Mouse (Mus musculus) bone marrow, adult 2 months (tissue): ENCODE data around the gene Nlrc3. TPM values are rescaled to one million over a fixed set of nuclear protein-coding genes. Genes with fewer than 3 reads are reported as not detected.
"Not testable (repeated sequence)": the region's sequence is repeated elsewhere in the genome, so short reads cannot be mapped to it uniquely, and the experiment has no call there.

Experiments used
- H3K27ac ChIP-seq: fragments of 200-500 bp; 2 replicates; pipeline ENCODE4 v1.5.1; 2012; ENCODE audit warnings: low read depth, mild to moderate bottlenecking, control low read depth, inconsistent platforms, low read length; ENCODE audit not compliant: control insufficient read depth, poor library complexity, insufficient read depth
- H3K4me1 ChIP-seq: fragments of 200-500 bp; 2 replicates; pipeline ENCODE4 v1.6.1; 2011; ENCODE audit warnings: low read length; ENCODE audit not compliant: control insufficient read depth, insufficient read depth
- H3K4me3 ChIP-seq: fragments of 200-500 bp; replicated peaks from 2 replicates; pipeline ENCODE3; 2011; ENCODE audit warnings: mild to moderate bottlenecking, low read depth, low read length, control low read depth; ENCODE audit not compliant: control insufficient read depth
- CTCF ChIP-seq: fragments of 200-500 bp; IDR thresholded peaks from 2 replicates; pipeline ENCODE4 v1.5.1; 2011; ENCODE audit warnings: low read length, control low read depth; ENCODE audit not compliant: control insufficient read depth, insufficient read depth
- POLR2A ChIP-seq: fragments of 200-500 bp; IDR thresholded peaks from 2 replicates; pipeline ENCODE4 v1.6.1; 2011; ENCODE audit warnings: low read depth, mild to moderate bottlenecking, control low read depth, low read length, borderline replicate concordance; ENCODE audit not compliant: control insufficient read depth
- WGBS: fragments of 180-500 bp; shearing (Covaris S2); methylation state at CpG from one replicate; pipeline ENCODE4 v1.1.7; 2018; 5-methylcytosine and 5-hydroxymethylcytosine counted together
- polyA plus RNA-seq: library from polyadenylated mRNA; stranded (reverse); fragments of >200 nt; gene quantifications from 2 replicates; pipeline ENCODE4 v1.2.4, GENCODE M21; 2011; ENCODE audit warnings: low replicate concordance; ENCODE audit not compliant: missing spikeins, insufficient read depth, insufficient read length

Nlrc3 gene
- polyA plus RNA-seq = 2.9 and 3.0 TPM in 2 replicates

GRCm38 (mm10) chr16:3976251-3976671 is at the start of gene Nlrc3:
Gene Nlrc3, minus strand, starts transcription at chr16:3976632.
- H3K4me3 ChIP-seq = peak within 1 kb of the TSS; percentile 49
- H3K27ac ChIP-seq = peak within 1 kb of the TSS; percentile 28; the same call in 1 of the 2 replicates
- TF ChIP-seq POLR2A (no peak), CTCF (no peak)
- WGBS = 11% methylated on average over 4 of the region's 4 CpGs
- H3K4me1 ChIP-seq = peaks cover 3% of the 10 kb centered on the region; the same call in 1 of the 2 replicates

DNA sequence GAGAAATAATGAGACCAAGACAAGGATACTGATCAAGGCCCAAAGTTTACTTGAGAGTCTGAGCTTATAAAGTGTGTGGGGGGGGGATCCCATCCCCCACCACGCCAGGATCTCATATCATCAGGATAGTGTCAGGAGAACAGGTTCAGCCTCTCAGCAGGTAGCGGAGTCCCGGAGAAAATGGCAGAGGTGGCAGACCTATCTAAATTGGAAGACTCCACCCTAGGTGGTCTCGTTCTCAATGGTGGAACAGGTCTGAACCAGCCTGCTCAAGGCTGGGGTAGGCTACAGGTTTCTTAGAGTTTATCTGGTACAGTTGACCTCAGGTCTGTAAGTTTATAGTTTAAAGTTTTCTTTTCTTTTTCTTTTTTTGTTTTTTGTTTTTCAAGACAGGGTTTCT is 46.3 kb upstream of the Nlrc3 start:
- WGBS = 81% methylated on average over 4 of the region's 4 CpGs

DNA sequence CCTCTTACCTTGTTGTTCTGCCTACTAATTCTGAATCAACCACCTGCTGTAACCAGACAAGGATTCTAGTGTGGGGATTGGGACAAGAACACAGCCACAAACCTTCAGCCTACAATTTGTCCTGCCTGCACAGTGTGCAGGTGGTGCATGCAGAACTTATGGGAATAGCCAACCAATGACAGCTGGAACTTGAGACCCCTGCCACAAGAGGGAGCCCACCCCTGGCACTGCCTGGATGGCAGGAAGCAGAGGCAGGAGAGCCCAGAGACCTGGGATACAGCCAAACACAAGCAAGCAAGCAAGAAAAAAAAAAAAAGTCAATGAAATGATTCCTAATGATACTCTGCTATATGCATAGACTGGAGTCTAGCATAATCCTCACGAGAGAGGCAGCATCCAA is 44.8 kb upstream of the Nlrc3 start:
- H3K4me3 ChIP-seq = no peak overlapping the region
- no peak for TF ChIP-seq POLR2A
- no peak for TF ChIP-seq CTCF
- no peaks in the 10 kb centered on the region; the same call in 1 of the 2 replicates for H3K4me1 ChIP-seq
- no peak overlapping the region for H3K27ac ChIP-seq
- WGBS = 89% methylated on average over 1 of the region's 1 CpGs

More for the DNA sequence above, 46.3 kb upstream of the Nlrc3 start:
- TF ChIP-seq POLR2A (no peak), CTCF (no peak)
- no peaks in the 10 kb centered on the region for H3K4me1 ChIP-seq
- no peak overlapping the region for H3K4me3 ChIP-seq
- H3K27ac ChIP-seq = no peak overlapping the region

- 88% methylated on average over 6 of the region's 6 CpGs for WGBS
- H3K4me1 ChIP-seq, H3K27ac ChIP-seq, H3K4me3 ChIP-seq: not testable (repeated sequence)
Measured at GRCm38 (mm10) chr16:4017466-4017865, 41.0 kb upstream of the Nlrc3 start.

DNA sequence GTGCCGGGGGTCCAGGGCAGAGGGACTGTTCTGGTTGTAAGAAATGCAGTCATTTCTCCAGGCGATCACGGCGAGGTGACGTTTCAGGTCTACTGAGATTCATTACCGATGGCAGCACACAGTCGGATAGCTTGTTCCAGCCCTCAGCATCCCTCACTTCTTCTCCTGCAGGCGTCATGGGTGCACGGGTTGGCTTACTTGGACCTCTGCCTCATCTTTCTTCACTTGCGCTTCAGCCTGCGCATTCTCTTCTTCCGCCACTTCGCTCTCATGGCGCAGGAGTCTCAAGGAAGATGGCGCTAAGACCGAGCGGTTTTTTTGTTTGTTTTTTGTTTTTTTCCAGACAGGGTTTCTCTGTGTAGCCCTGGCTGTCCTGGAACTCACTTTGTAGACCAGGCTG is 40.4 kb upstream of the Nlrc3 start:
- H3K4me1 ChIP-seq, H3K4me3 ChIP-seq, H3K27ac ChIP-seq: not testable (repeated sequence)
- 85% methylated on average over 17 of the region's 17 CpGs for WGBS

DNA sequence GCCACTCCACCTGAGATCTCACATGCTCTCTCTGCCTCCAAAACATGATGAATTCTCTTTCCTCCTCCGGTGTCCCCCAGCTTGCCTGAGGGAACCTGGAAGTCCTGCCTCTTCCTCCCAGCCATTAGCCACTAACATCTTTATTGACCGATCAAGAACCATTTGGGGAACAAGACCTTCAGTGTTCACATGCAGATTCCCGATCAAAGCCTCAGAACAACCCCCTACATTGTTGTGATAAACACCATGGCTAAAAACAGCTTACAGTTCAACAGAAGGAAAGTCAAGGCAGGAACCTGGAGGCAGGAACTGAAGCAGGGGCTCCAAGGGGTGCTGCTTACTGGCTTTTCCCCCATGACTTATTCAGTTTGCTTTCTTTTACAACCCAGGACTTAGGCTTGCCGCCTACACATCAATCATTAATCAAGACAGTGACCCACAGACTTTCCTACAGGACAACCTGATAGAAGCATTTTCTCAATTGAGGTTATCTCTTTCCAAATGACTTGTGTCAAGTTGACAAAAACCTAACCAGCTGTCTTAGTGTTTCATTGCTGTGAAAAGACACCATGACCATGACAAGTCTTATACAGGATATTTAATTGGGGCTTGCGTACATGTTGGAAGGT is 37.7 kb upstream of the Nlrc3 start:
- 89% methylated on average over 5 of the region's 5 CpGs for WGBS
- TF ChIP-seq CTCF (no peak), POLR2A (no peak)
- Histone ChIP-seq H3K4me3 (no peak overlapping the region), H3K27ac (no peak overlapping the region), H3K4me1 (no peaks in the 10 kb centered on the region; the same call in 1 of the 2 replicates)

DNA sequence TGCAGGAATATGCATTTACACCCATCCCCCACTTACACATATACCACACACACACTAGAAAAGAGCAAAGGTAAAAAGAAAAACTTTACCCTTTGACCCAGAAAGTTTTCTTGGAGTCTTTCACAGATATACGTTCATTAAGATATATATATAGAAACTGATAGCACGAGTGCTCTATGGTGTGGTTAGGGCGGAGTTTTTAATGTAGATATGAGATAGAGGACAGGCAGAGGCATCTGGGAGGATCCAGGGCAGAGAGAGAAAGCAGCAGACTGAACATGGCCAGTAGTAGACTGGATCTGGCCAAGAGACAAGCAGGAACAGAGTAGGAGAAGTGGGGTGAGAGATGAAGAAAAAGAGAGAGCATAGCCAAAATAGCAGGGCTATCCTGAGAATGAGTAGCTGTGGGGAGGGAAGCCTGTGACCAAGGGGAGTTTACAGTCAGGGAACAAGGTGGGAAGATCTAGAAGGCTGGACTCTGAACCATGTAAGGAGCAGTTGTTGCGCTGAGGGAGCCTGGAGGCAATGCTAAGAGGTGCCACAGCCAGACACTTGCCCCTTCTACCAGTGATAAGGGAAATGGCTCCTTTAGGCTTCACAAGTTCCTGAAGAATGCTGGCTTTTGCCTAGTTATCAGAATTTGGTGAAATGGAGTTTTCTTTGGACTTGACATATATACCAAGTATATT is 36.6 kb upstream of the Nlrc3 start:
- peak overlapping the region; percentile 34; the same call in 1 of the 2 replicates for H3K27ac ChIP-seq
- H3K4me1 ChIP-seq = no peaks in the 10 kb centered on the region; the same call in 1 of the 2 replicates
- no peak overlapping the region for H3K4me3 ChIP-seq
- WGBS = 59% methylated on average over 4 of the region's 4 CpGs
- TF ChIP-seq CTCF (no peak), POLR2A (no peak)

DNA sequence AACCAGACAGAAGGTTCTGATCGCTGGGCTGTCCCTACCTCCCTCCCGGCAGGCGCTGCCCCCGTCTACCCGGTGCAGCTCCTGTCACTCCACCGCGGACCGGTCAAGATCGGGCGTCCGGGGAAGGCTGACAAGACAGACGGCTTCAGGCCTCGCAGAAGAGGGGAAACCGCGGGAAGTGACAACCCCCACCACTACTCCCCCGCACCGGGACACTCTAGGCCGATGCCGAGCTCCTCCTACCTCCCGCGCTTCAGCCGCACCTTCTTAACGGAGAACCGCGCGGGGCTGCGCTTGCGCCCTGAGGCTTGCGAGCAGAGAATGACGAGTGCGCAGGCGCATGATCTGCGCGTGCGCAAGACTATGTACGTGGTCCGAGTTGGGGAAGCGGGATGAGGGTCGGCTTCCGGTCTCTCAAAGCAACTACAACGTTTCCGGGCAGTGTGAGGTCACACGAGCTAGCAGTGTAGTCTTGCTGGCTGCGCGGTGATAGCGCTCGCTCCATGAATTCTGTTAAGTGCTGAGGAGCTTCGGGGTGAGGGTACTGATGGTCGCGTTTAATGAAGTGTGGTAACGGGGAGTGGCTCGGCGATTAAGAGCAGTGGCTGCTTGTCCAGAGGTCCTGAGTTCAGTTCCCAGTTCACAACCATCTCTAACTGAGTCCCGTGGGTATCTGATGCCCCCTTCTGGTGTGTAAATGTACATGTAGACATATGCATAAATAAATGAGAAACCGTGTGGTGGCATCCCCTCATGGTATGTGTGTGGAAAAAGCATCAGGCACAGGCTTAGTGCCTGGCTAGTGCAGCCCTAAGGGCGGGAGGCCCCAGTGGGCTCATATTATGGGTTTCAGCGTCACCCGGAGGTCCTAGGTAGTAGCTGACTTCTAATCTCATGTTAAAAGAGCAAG is 27.3 kb upstream of the Nlrc3 start, which contains the start of gene Slx4:
Slx4 (minus strand) TSS at position 282 of the 910 bp plus-strand sequence.
- 1% methylated on average over 58 of the region's 58 CpGs for WGBS
- peak within 1 kb of the TSS; percentile 71 for H3K4me3 ChIP-seq
- TF ChIP-seq CTCF = peak; percentile 11; the same call in 1 of the 2 replicates
- TF ChIP-seq POLR2A = peak; percentile 73; the same call in 1 of the 2 replicates
- H3K27ac ChIP-seq = peak within 1 kb of the TSS; percentile 76
- no peaks in the 10 kb centered on the region for H3K4me1 ChIP-seq
